Mouse (Mus musculus): Measurements from ENCODE around the gene Kcnn3.

The Kcnn3 gene

DNA sequence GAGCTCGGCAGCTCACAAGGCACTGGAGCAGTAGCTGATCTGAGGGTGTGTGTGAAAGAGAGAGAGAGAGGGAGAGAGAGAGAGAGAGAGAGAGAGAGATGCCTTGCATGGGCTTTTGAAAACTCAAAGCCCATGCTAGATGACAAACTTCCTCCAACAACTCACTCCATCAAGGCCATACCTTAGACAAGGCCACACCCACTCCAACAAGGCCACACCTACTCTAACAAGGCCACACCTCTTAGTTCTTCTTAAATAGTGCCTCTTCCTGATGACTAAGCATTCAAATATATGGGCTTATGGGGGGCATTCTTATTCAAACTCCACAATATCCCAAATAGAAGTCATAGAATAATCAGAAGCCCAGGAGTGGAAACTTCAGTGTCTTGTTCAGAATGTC is 49.1 kb downstream of the Kcnn3 start:
- DNase-seq: no peak

GRCm38 (mm10) chr3:89569707-89570324 is 49.9 kb downstream of the Kcnn3 start:
- no peak for DNase-seq

- DNase-seq: no peak
Observed at GRCm38 (mm10) chr3:89570362-89570761, 50.4 kb downstream of the Kcnn3 start.

GRCm38 (mm10) chr3:89574260-89574659 is 54.3 kb downstream of the Kcnn3 start:
- no peak for DNase-seq

GRCm38 (mm10) chr3:89576381-89576780 is 56.4 kb downstream of the Kcnn3 start:
- no peak for DNase-seq

DNA sequence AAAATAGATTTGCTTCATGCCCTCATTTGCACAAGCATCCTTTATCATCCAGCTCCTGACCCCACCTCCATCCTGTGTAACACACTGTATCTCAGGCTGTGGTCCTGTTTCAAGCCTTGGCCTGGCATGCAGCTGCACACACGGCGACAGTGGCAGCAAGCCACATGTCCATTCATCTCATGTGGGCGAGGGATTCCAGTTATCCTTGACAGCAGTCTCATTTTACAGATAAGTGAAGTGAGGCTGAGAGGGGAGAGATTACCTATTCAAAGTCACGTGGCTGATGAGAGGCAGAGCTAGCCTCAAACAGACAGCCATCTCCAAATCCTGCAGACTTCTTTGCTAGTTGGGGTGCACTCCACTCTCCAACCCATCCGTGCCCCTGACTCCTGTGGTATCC is 57.2 kb downstream of the Kcnn3 start:
- DNase-seq: no peak

- no peak for DNase-seq
Observed at GRCm38 (mm10) chr3:89578083-89578482, 58.1 kb downstream of the Kcnn3 start.

GRCm38 (mm10) chr3:89578803-89579202 is 58.8 kb downstream of the Kcnn3 start:
- DNase-seq: no peak

DNA sequence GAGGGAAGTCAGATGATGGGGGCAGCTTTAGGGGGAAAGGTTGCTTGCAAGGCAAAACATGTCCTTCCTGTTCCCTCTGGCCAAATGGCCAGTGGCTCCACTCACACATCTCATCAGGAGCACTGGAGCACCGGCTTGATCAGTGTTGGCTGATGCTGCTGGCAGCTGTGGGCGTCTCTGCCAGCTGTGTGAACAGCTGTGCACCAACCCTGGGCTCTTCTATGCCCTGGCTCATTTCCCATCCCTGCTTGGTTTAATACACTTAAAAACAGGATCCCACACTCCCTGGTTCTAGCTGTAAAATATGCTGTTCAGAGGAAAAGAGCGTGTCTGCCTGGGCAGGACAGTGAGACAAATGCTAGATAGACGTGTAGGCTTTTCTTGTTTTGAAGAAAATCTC is 64.3 kb downstream of the Kcnn3 start:
- no peak for DNase-seq

- DNase-seq: no peak
Observed at GRCm38 (mm10) chr3:89588436-89588835, 68.5 kb downstream of the Kcnn3 start.

- no peak for DNase-seq
Observed at GRCm38 (mm10) chr3:89589321-89589720, 69.4 kb downstream of the Kcnn3 start.

DNA sequence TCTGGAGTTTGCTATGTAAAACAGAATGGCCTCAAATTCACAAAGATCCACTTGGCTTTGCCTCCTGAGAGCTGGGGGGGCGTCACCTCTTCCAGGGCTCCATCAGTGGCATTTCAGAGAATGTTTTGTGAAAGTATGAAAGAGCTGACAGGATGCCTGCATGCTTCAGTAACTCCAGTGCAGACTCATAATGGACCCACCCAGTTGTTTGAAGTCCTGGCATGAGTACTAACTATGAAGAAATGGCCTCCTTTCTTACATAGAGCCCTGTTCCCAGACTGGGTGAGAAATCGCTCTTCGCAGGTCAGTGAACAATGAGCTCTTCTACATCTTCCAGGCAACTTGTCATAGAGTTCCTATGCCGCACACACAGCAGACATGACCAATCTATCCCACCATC is 70.4 kb downstream of the Kcnn3 start:
- DNase-seq: no peak

DNA sequence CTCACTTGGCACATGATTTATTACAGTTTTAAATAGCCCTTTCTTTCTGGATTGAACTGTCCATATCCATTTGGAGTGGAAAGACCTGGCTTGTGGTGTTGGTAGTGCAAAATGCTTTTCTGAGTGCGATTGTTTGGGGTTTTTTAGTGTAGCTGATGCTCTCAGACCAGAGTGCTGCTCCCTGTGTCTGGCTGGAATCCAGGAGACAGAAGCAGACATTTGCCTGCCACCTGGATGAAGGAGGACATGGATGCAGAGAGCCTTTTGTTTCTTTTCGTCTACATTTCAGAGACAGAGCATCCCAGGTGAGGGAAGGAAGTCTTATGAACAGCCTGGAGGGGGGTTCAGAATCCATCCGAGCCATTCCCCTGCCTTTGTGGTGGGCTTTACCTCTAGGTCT is 71.5 kb downstream of the Kcnn3 start:
- DNase-seq: no peak

DNA sequence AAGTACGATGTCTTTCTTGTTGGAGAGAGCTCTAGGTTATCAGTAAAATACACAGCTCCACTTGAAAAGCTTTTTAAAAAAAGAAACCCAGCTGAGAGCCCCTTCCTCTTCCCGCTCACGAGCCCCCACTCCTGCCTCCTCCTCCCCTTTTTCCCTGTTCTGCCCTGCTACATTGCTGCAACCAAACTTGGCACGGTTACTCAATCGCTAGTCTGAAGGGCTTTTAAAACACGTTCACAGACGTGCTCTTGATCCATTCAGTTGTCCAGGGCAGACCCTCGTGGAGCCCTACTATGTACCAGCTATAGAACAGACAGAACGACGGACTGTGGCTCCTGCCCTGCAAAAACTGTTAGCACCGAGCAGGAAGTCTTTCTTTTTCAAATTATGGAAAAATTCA is 72.8 kb downstream of the Kcnn3 start:
- no peak for DNase-seq

GRCm38 (mm10) chr3:89593524-89593923 is 73.6 kb downstream of the Kcnn3 start:
- DNase-seq: peak; percentile 8

DNA sequence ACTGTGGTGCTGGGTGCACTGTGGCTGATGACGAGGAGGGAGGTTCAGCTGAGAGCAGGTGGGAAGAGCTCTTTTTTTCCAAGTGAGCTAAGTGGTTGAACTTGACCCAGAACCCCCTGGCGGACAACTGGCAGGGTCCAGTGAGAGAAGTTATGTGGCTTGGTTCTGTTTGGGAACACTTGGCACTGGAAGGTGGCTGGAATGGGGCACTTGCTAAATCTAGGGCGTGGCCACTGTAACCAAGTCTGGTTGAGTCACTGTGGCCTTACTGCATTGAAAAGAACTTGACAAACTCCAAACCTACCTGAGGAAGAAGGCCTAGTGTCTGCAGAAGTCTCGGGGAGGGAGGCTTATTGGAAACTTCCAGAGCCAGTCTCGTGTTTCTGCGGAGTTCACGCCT is 78.4 kb downstream of the Kcnn3 start:
- DNase-seq: no peak

GRCm38 (mm10) chr3:89598967-89599366 is 79.0 kb downstream of the Kcnn3 start:
- no peak for DNase-seq

DNA sequence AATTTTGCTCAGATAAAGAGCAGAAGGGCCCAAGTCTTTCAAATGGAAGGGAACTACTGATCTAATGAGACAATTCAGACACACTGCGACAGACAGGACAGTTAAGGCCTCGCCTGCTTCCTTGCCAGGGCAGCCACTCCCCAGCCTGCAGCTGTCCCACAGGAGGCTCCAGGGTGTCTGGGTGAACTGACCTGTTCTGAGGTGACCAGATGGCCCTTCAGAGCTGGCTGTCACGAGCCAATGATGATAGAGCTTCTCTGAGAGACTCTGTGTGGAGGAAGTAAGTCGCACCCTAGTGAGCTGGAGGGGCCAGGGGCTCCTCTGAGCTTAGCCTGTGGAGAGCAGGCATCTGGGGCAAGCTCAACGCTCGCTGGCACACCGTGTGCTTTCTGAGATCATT is 81.1 kb downstream of the Kcnn3 start:
- DNase-seq: no peak

DNA sequence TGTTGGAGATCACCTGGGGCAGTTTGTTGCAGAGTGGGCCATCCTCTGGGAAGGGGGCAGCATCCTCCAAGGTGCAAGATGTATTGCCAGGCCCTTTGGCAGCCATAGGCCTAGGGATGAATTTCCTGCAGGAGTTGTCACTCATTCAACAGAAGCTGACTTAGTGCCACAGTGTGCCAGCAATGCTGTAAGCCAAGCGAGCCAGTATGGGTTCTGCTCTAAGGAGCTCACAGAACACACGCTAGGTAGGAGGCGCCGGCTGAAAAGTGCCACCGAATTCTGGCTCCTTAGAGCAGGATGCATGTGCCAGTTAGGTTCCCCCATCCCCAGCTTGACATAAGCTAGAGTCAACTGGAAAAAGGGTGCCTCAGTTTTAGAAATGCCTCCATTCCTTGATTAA is 83.3 kb downstream of the Kcnn3 start:
- DNase-seq: no peak

DNA sequence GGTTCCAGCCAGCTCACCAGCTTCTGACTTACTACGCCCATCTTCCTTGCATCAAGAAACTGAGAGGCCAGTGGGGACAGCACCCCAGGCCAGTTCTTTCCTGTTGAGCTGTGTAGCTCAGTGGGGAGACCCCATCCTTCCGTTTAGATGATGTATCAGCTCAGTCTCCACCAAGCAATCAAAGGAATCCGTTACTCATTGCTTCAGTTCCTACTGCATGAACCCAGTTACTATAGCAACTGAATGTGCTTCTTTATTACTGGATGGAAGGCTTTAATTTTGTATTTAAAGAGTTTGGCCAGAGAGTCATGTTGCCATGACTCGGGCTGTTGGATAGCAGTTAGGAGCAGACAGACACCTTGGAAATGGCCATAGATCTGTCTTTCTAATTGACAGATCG is 85.3 kb downstream of the Kcnn3 start:
- DNase-seq: no peak

- DNase-seq: no peak
Observed at GRCm38 (mm10) chr3:89607327-89607726, 87.4 kb downstream of the Kcnn3 start.

DNA sequence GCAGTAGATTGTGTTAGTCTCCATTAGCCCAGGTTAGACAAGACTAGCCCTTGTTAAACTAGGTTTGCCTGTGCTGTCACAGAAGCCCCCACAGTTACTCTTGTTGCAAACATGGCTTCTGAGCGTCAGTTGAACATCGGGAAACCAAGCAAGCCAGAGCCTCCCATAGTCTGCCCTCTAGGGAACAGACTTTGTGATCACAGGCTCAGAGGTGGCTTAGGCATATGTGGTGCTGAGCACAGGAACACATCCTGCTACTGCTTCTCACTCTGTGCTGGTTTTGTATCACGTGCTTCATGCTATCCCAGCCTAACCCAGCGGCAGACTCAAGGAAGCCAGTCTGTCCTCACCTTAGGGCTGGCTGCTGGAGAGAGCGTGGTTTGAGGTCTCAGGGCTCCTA is 92.1 kb downstream of the Kcnn3 start:
- DNase-seq: no peak

DNA sequence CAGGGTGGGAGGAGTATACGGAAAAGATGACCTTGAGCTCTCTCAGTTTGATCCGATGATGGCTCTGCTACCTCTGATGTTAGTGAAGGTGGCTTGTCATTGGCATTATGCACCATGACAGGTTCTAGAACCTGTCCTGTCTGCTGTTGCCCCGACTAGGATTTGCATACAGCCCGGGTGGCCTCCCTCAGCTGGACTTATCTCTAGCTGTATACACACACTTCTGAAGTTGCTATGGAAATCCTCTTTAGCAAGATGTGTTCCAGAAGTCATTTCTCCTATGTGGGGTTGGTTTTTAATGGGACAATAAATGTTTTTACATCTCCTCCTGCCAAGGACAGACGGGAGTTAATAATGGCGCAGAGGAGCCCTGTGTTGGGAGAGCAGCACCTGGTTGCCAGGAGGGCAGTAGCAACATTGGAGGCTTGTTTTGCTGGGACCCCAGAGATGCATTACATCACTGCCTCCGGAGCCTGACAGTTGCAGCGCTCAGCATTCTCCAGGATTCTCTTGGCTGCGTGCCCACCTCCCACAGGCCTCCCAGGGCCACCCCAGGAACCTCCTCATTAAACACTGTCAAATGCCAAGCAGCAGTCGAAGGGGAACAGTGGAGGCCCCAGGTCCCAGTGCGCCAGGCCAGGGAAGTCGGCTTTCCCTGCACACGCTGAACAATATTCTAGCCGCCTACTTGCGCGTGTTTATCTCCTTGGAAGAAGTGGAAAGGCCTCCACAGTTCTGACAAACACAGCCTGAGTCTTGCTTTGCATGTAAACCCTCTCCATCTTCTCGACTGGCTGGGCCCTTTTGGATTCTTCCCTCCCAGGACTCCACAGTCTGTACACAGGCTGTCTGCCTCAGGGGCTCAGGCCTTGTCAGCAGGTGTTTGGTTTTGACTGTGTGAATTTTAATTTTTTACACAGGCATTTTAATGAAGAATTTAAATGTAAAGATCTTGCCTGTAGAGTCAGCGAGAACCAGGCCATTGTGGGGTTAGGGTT is 93.9 kb downstream of the Kcnn3 start:
- peak; percentile 62 for DNase-seq

- DNase-seq: no peak
Observed at GRCm38 (mm10) chr3:89616861-89617260, 96.9 kb downstream of the Kcnn3 start.

All from kidney, adult 11 months (tissue).